Mouse (Mus musculus): ENCODE measurements around the gene Olfr901. TPM values are rescaled to one million over a fixed set of nuclear protein-coding genes. Genes with fewer than 3 reads are reported as not detected.
"Not testable (repeated sequence)": the region's sequence is repeated elsewhere in the genome, so short reads cannot be mapped to it uniquely, and the experiment has no call there.

Gene Olfr901
- not detected for total RNA-seq (2022)

DNA sequence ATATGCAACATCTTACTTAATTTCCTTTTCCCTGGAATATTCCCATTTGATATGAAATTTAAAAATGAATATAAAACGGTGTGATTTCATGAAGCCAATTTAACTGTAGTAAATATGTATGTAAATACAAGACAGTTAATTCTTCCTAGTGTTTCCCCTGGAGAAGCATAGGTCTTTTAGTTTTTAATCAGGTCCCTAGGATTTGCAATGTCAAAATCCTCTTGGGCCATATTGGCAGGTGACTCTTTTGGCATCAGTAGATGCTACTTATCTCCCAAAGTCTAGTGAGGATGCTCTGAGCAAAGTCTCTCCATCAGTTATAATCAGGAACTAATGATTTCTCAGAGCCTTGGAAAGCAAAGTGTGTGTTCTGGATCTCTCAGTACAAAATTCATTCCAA is at the start of gene Olfr901:
Gene Olfr901 (plus strand): TSS at position 301 of the 400 bp plus-strand sequence.
- no peak for DNase-seq (ENCODE audit: low spot score in 2 of 2)

DNA sequence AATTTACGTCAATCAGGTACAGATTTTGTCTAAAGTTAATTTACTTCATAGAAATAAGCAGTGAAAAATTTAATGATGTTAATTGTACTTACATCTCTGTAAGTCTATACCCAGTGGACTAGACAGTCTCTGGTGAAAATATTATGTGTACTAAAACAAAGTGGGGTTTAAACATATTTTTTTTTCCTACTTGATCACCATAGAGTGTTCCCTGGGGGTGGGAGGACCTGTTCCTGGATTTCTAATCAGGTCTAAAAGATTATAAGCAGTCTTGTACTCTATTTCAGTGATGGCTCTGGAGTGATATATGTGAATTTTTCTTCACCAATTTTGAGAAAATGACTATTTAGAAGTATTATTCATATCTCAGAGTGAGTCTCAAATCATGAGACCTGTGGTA is 27.9 kb upstream of the Olfr901 start, which contains the start of gene Olfr147:
Gene Olfr147 (plus strand): TSS at position 301 of the 400 bp plus-strand sequence.
- no peak for DNase-seq (ENCODE audit: low spot score in 2 of 2)

DNA sequence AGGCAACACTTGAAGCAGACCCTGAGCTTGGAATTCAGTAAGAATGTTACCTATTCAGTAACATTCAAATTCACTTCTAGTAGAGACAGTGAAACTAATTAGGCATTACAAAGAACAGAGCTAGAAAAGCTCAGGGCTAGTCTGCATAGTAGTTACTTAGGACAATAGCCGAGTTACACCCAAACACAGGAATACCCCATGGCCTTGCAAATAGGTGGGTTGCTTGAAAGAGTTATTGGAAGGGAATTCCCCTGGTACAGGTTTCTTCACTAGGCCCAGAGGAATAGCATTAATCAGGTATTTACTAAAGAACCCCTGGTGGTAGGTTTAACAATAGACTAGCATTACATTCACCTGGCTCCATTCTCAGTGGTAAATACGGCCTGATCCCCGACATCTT is 21.8 kb upstream of the Olfr901 start:
- not testable (repeated sequence) for DNase-seq (ENCODE audit: low spot score in 2 of 2)

DNA sequence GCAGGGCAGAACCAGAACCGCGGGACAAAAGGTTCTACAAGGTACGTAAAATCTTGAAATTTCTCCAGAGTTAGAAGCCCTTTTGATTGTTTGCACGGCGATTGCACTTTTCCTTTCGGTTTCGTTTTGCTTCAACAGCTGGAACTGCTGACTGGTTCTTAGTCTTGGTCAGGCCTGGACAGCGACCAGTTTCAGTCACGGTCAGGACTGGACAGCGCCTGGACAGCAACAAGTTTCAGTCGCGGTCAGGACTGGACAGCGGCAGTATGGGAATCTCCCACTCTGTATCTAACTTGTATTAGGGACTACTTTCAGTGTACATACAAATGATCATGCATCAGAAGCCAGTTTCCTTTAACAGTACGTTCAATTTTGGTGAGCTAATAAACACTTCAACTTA is 15.8 kb upstream of the Olfr901 start:
- DNase-seq (ENCODE audit: low spot score in 2 of 2) = not testable (repeated sequence)

DNA sequence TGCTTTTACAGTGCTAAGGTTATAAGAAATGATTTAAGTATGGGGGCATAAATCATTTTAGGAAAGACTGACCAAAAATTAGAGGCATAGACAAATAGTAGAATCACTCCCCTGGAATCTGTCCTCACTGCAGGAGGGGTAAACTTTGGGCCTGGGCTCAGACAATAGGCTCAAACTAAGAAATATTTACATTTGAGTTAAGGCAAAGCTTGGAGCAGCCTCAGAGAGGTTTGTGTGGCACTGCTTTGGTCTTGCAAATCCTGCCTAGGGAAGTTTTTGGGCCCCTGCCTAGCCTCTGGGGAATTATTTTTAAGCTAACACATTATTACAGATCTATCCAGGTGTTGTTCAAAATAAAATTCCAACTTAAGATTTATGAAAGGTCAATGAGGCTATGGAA is 5.5 kb upstream of the Olfr901 start:
- DNase-seq (ENCODE audit: low spot score in 2 of 2) = no peak

DNA sequence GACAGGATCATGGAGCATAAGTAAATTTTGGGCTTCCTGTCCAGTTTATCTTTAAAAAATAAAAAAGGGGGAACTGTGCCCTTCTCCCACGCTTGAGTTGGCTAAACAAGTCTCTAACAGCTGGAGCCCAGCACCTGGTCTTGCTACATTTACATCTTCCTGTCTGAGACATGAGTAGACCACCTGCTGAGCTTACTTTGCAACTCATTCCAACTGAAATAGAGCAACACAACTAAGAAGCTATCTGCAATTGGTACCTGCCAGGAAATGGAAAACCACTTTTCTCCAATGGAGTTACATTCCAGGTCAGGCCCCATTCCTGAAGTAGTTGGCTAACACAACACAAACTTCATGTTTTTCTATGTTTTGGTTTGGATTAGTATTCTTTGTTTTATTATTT is 2.2 kb upstream of the Olfr901 start:
- no peak for DNase-seq (ENCODE audit: low spot score in 2 of 2)

DNA sequence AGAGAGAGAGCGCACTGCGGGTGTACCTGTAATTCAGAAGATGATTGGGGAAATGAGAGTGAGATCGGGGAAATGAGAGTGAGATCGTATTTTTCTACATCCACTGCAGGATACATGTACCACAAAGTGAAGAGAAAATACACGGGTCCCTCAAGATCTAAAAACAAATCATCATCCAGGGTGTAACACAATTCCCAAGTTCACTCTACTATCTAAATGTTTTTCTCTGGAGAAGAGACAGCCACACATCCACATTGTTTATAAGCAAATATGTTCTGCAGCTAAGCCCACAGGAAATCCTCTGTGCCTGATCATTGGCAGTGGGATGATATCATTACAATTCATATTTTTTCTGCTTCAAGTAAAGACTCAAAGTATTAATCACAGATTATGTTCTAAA is 18.1 kb downstream of the Olfr901 start, which contains the start of gene Olfr902:
Gene Olfr902 (plus strand): TSS at position 301 of the 400 bp plus-strand sequence.
- no peak for DNase-seq (ENCODE audit: low spot score in 2 of 2)

DNA sequence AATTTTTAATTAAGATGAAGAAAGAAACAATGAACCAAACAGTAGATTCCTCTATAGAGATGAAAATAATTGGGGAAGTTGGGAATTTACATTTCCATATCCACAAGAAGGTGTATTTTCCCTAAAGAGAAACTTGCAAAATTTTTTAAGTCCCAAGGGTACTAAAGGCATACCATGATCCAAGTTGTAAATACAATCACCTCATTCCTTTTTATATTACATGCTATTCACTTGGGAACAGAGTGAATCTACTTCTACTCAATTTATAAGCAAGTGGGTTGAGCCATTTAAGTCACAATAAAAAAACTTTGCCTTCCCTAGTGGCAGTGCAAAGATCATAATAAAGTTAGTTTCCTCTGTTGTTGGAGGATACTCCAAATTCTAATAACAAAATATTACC is 33.6 kb downstream of the Olfr901 start, which contains the start of gene Olfr904:
Gene Olfr904 (plus strand): TSS at position 301 of the 400 bp plus-strand sequence.
- DNase-seq (ENCODE audit: low spot score in 2 of 2) = no peak

DNA sequence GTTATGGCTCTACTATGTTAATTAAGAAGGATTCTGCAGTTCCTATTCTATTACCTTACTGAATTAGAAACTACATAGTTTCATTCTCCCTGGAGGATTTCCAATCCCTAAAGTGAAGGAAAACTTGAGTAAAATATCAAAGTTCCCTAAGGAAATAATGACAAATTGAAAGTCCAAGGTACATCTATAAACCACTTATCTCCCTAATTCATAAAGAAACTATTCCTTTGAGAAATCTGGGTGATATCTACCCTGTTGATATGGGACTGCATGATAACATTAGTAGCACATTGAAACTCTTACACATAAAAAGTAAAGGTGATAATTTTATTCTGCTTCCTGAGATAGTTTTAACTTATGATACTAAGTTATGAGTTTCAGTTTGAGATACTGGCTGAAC is 41.6 kb downstream of the Olfr901 start, which contains the start of gene Olfr905:
Gene Olfr905 (plus strand): TSS at position 301 of the 400 bp plus-strand sequence.
- DNase-seq (ENCODE audit: low spot score in 2 of 2) = no peak

Other genes with a start within 250 kb of the Olfr901 start
- gene Olfr891, start 248.6 kb upstream of the Olfr901 start, total RNA-seq (2022) = not detected
- not detected for gene Olfr893, start 221.1 kb upstream of the Olfr901 start, total RNA-seq (2022)
- gene Olfr894, start 211.4 kb upstream of the Olfr901 start, total RNA-seq (2022) = not detected
- not detected for gene Olfr143, start 176.7 kb upstream of the Olfr901 start, total RNA-seq (2022)
- not detected for gene Olfr895, start 161.6 kb upstream of the Olfr901 start, total RNA-seq (2022)
- not detected for gene Olfr896-ps1, start 138.3 kb upstream of the Olfr901 start, total RNA-seq (2022)
- gene Olfr25, start 100.4 kb upstream of the Olfr901 start, total RNA-seq (2022) = not detected
- gene Olfr898, start 81.0 kb upstream of the Olfr901 start, total RNA-seq (2022) = not detected
- gene Olfr250, start 62.6 kb upstream of the Olfr901 start, total RNA-seq (2022) = not detected
- gene Olfr251, start 52.4 kb upstream of the Olfr901 start, total RNA-seq (2022) = not detected
- not detected for gene Olfr147, start 27.8 kb upstream of the Olfr901 start, total RNA-seq (2022)
- gene Olfr902, start 18.2 kb downstream of the Olfr901 start, total RNA-seq (2022) = not detected
- gene Olfr904, start 33.7 kb downstream of the Olfr901 start, total RNA-seq (2022) = not detected
- gene Olfr905, start 41.7 kb downstream of the Olfr901 start, total RNA-seq (2022) = not detected
- not detected for gene Olfr906, start 57.6 kb downstream of the Olfr901 start, total RNA-seq (2022)
- not detected for gene Olfr907, start 66.3 kb downstream of the Olfr901 start, total RNA-seq (2022)
- gene Olfr911-ps1, start 92.1 kb downstream of the Olfr901 start, total RNA-seq (2022) = not detected
- not detected for gene Olfr910, start 108.4 kb downstream of the Olfr901 start, total RNA-seq (2022)
- gene Olfr912, start 150.7 kb downstream of the Olfr901 start, total RNA-seq (2022) = not detected
- not detected for gene Olfr913, start 163.3 kb downstream of the Olfr901 start, total RNA-seq (2022)
- gene Olfr914, start 175.6 kb downstream of the Olfr901 start, total RNA-seq (2022) = not detected
- not detected for gene Olfr916, start 230.4 kb downstream of the Olfr901 start, total RNA-seq (2022)
- not detected for gene Olfr917, start 236.4 kb downstream of the Olfr901 start, total RNA-seq (2022)
- not detected for gene Olfr918, start 245.1 kb downstream of the Olfr901 start, total RNA-seq (2022)